Comparison of ENCODE assay signal across 10 mouse cellular contexts in the genomic region with DNA sequence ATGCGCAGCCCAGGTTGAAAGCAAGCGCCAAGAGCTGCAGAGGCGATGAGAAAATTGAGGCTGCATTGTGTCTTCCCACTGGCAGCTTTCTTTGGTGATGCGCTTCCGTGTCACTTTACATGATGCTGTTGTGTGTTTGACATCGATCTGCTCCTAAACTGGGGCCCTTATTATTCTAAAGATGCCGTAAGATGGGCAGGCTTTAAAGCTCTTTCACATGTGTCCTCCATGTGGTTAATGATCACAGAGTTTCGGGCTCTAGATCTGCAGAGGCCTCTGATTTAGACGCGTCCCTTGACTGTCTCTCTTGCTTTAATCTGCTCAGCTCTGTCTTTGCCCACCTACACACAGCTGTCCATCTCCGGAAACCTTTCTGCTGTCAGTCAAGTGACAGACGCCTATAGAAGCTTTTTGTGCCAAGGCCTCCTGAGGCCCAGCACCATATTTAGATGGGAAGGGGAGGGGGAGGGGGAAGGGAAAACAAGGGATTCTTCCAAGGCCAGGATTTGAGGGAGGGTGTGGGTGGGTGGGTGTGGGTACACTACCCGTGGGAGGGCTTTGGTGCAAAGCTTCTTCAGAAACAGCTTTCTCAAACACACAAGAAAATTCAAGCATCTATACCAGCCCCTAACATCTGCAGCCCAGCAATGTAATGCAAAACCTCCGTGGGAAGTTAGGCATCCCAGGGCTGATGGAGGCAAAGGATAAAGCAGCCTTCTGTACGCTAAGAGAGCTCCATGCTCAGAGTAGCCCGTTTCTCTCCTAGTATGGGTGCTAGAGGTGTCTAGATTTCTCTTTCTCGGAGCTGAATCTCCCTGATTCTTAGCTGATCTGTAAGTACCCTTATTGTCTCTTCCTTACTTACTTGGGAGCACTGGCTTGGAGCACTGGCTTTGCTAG. TPM values are rescaled to one million over a fixed set of nuclear protein-coding genes. Genes with fewer than 3 reads are reported as not detected.
DNase-seq lines count a peak whose midpoint lies in the region; ATAC-seq and TF ChIP-seq lines count a peak whose summit lies in the region.
"Had no signal": no experiment of that assay in that cellular context is flagged by ENCODE, and none has a peak within 500 bp of the region (broad histone marks: within the 10 kb centered on the region; RNA-seq: fewer than 3 reads in every experiment).

No protein-coding gene starts in this region.

- H3K9ac ChIP-seq in embryonic facial prominence, embryonic 15.5 days, result no peak overlapping the region
- H3K9ac ChIP-seq in hindbrain, embryonic 13.5 days, result peak overlapping the region; percentile 35; the same call in 1 of the 2 replicates
- no peak overlapping the region for H3K9ac ChIP-seq in midbrain, postnatal 0 days (replicated peaks; ENCODE audit: low read length, poor library complexity, severe bottlenecking)

- DNase-seq in layer of hippocampus, adult 2 months (ENCODE audit: low spot score in 2 of 2), result peak; percentile 41 to 52
- no peak for DNase-seq in layer of hippocampus, postnatal 36 days
- DNase-seq in midbrain, postnatal 0 days (ENCODE audit: low spot score), result peak; percentile 28
- no peak for DNase-seq in testis, postnatal 14 days (ENCODE audit: low spot score)
- DNase-seq in testis, postnatal 10 days (ENCODE audit: low spot score), result no peak
- DNase-seq: cerebellum, adult 9-11 months; heart, postnatal 36 days had no signal

- no peaks in the 10 kb centered on the region for H3K27me3 ChIP-seq in embryonic facial prominence, embryonic 15.5 days
- H3K27me3 ChIP-seq in hindbrain, embryonic 13.5 days, result no peaks in the 10 kb centered on the region
- H3K27me3 ChIP-seq in midbrain, postnatal 0 days (ENCODE audit: insufficient read depth, low read length), result no peaks in the 10 kb centered on the region

- TF ChIP-seq CTCF in layer of hippocampus, adult 2 months (conservative IDR thresholded peaks at IDR 0.05), result no peak
- no peak for TF ChIP-seq CTCF in midbrain, postnatal 0 days (IDR thresholded peaks at IDR 0.05)

- no peaks in the 10 kb centered on the region for H3K36me3 ChIP-seq in embryonic facial prominence, embryonic 15.5 days
- H3K36me3 ChIP-seq in hindbrain, embryonic 13.5 days, result no peaks in the 10 kb centered on the region
- no peaks in the 10 kb centered on the region for H3K36me3 ChIP-seq in midbrain, postnatal 0 days (ENCODE audit: insufficient read depth, low read length)

- 15% methylated on average over 15 of the region's 17 CpGs for WGBS in embryonic facial prominence, embryonic 15.5 days
- WGBS in hindbrain, embryonic 13.5 days, result 13% methylated on average over 16 of the region's 17 CpGs
- WGBS in midbrain, postnatal 0 days, result 17% methylated on average over 14 of the region's 17 CpGs

- no peak; the same call in 1 of the 2 replicates for ATAC-seq in embryonic facial prominence, embryonic 15.5 days (ENCODE audit: insufficient number of reproducible peaks, low FRiP score, low TSS enrichment, low read depth)
- 0 out of 2 replicates have a peak, but pooled peaks have one; percentile 59 for ATAC-seq in hindbrain, embryonic 13.5 days (ENCODE audit: low FRiP score)
- no peak for ATAC-seq in midbrain, postnatal 0 days (ENCODE audit: low FRiP score)
- ATAC-seq: lung, postnatal 0 days had no signal

- peaks cover 4% of the 10 kb centered on the region; the same call in 1 of the 2 replicates for H3K4me1 ChIP-seq in embryonic facial prominence, embryonic 15.5 days
- peaks cover 24% of the 10 kb centered on the region for H3K4me1 ChIP-seq in hindbrain, embryonic 13.5 days (replicated peaks)
- no peaks in the 10 kb centered on the region for H3K4me1 ChIP-seq in midbrain, postnatal 0 days (ENCODE audit: insufficient read depth, low read length)

- H3K4me3 ChIP-seq in layer of hippocampus, adult 2 months, result no peak overlapping the region
- H3K4me3 ChIP-seq in embryonic facial prominence, embryonic 15.5 days (replicated peaks), result no peak overlapping the region
- 0 out of 2 replicates have a peak overlapping the region, but pooled peaks have one; percentile 7 for H3K4me3 ChIP-seq in hindbrain, embryonic 13.5 days
- H3K4me3 ChIP-seq in midbrain, postnatal 0 days (ENCODE audit: low read depth, low read length), result no peak overlapping the region

- H3K4me2 ChIP-seq in embryonic facial prominence, embryonic 15.5 days (replicated peaks), result 0 out of 2 replicates have a peak overlapping the region, but pooled peaks have one; percentile 17
- H3K4me2 ChIP-seq in hindbrain, embryonic 13.5 days, result peak overlapping the region; percentile 40
- peak overlapping the region; percentile 28; the same call in 1 of the 2 replicates for H3K4me2 ChIP-seq in midbrain, postnatal 0 days (ENCODE audit: low read depth, low read length, poor library complexity, severe bottlenecking)

- peak overlapping the region; percentile 79 for H3K27ac ChIP-seq in layer of hippocampus, adult 2 months
- H3K27ac ChIP-seq in embryonic facial prominence, embryonic 15.5 days (replicated peaks), result no peak overlapping the region
- H3K27ac ChIP-seq in hindbrain, embryonic 13.5 days, result peak overlapping the region; percentile 30; the same call in 1 of the 2 replicates
- H3K27ac ChIP-seq in midbrain, postnatal 0 days (ENCODE audit: low read depth, low read length), result no peak overlapping the region

- no peaks in the 10 kb centered on the region for H3K9me3 ChIP-seq in embryonic facial prominence, embryonic 15.5 days (replicated peaks)
- H3K9me3 ChIP-seq in hindbrain, embryonic 13.5 days, result no peaks in the 10 kb centered on the region
- H3K9me3 ChIP-seq in midbrain, postnatal 0 days (ENCODE audit: low read length), result no peaks in the 10 kb centered on the region

RNA-seq across cellular contexts. Expression of gene Epha4, which starts 7.0 kb away (rescaled TPM):
- 100 to 1,000 TPM; 334 to 340 TPM for total RNA-seq in layer of hippocampus, adult 2 months (2021)
- total RNA-seq in layer of hippocampus, postnatal 36 days (2021), result 100 to 1,000 TPM; 298 to 325 TPM
- 36.8 and 38.2 TPM in 2 replicates for polyA plus RNA-seq in embryonic facial prominence, embryonic 15.5 days (2015; fragmentation: Nextera tagmentation; extraction: Ambion mirVana)
- 37.3 and 39.1 TPM in 2 replicates for polyA plus RNA-seq in hindbrain, embryonic 13.5 days (2015; fragmentation: Nextera tagmentation; extraction: Ambion mirVana)
- total RNA-seq in midbrain, postnatal 0 days (2014; rRNA removed), result 66.6 and 68.8 TPM in 2 replicates
- 23.3 and 26.6 TPM in 2 replicates for polyA plus RNA-seq in midbrain, postnatal 0 days (2015; fragmentation: Nextera tagmentation; extraction: Ambion mirVana)

Comparison
In these comparisons a context has a peak if more than half of its experiments do, and no peak if none do; other contexts are left out.
1. DNase-seq: peak in layer of hippocampus, adult 2 months (2 of 2) and midbrain, postnatal 0 days (single experiment); none in layer of hippocampus, postnatal 36 days (0 of 2), testis, postnatal 14 days (single experiment) and testis, postnatal 10 days (single experiment).
2. H3K27ac ChIP-seq: peak in layer of hippocampus, adult 2 months (single experiment) and hindbrain, embryonic 13.5 days (single experiment); none in embryonic facial prominence, embryonic 15.5 days (single experiment) and midbrain, postnatal 0 days (single experiment).
3. Peak in every context shown above with its lines, with median percentiles within 50 percentile points of each other: H3K4me2 ChIP-seq.